Mouse (Mus musculus) hindbrain, embryonic 14.5 days (tissue): ENCODE results near the gene Bcr. TPM values are rescaled to one million over a fixed set of nuclear protein-coding genes. Genes with fewer than 3 reads are reported as not detected.

Experiments used
- ATAC-seq: fragments of 200-750 bp; cut with Nextera tagmentation; 2 replicates; pipeline ENCODE4 v1.8.0; 2017; ENCODE audit warnings: moderate number of reproducible peaks, mild to moderate bottlenecking, moderate TSS enrichment, moderate library complexity; ENCODE audit not compliant: low FRiP score
- DNase-seq: peaks from one replicate; pipeline ENCODE4 v3.0.0-alpha.2; 2015; ENCODE audit warnings: low spot score
- H3K27ac ChIP-seq: fragments of 300-500 bp; sonication (generic); 2 replicates; pipeline ENCODE4 v1.5.1; 2014; ENCODE audit warnings: mild to moderate bottlenecking, moderate library complexity
- H3K27me3 ChIP-seq: fragments of 300-500 bp; sonication (generic); 2 replicates; pipeline ENCODE4 v1.6.1; 2014; ENCODE audit warnings: mild to moderate bottlenecking, low read length, mixed read lengths; ENCODE audit not compliant: control insufficient read depth, insufficient read depth
- H3K36me3 ChIP-seq: fragments of 300-500 bp; sonication (generic); replicated peaks from 2 replicates; pipeline ENCODE4 v1.6.1; 2014; ENCODE audit not compliant: control insufficient read depth, insufficient read depth
- H3K4me1 ChIP-seq: fragments of 300-500 bp; sonication (generic); replicated peaks from 2 replicates; pipeline ENCODE4 v1.6.1; 2014; ENCODE audit warnings: antibody characterized with exemption, low read length, mixed read lengths; ENCODE audit not compliant: control insufficient read depth, insufficient read depth
- H3K4me2 ChIP-seq: fragments of 300-500 bp; sonication (generic); replicated peaks from 2 replicates; pipeline ENCODE4 v1.6.1; 2014; ENCODE audit warnings: mild to moderate bottlenecking, moderate library complexity
- H3K4me3 ChIP-seq: fragments of 300-500 bp; sonication (generic); replicated peaks from 2 replicates; pipeline ENCODE4 v1.5.1; 2014; ENCODE audit warnings: mild to moderate bottlenecking, low read length
- H3K9ac ChIP-seq: fragments of 300-500 bp; sonication (generic); 2 replicates; pipeline ENCODE4 v1.6.1; 2014
- H3K9me3 ChIP-seq: fragments of 300-500 bp; sonication (generic); 2 replicates; pipeline ENCODE4 v1.6.1; 2016; ENCODE audit warnings: low read length; ENCODE audit not compliant: control insufficient read depth
- WGBS: fragments of 180-500 bp; shearing (Covaris S2); extraction: QIAGEN DNeasy Blood & Tissue Kit; methylation state at CpG from one replicate; pipeline ENCODE4 v1.1.7; 2014; 5-methylcytosine and 5-hydroxymethylcytosine counted together
- polyA plus RNA-seq: library from polyadenylated mRNA; unstranded; fragments of >200 nt; fragmentation: Nextera tagmentation; extraction: Ambion mirVana; gene quantifications from 2 replicates; pipeline ENCODE4 v1.2.1, GENCODE M21; 2014

The Bcr gene
- polyA plus RNA-seq, 1 experiment from 2014 or later = 24.0 TPM

- no peaks in the 10 kb centered on the region for H3K27me3 ChIP-seq
- no peaks in the 10 kb centered on the region for H3K9me3 ChIP-seq
- no peak for DNase-seq
- no peak overlapping the region for H3K9ac ChIP-seq
- ATAC-seq = no peak
- no peak overlapping the region for H3K4me2 ChIP-seq
- no peaks in the 10 kb centered on the region for H3K4me1 ChIP-seq
- H3K4me3 ChIP-seq = no peak overlapping the region
- no peak overlapping the region for H3K27ac ChIP-seq
- WGBS = 39% methylated on average over 6 of the region's 6 CpGs
- H3K36me3 ChIP-seq = peaks cover 81% of the 10 kb centered on the region
Observed at GRCm38 (mm10) chr10:75148295-75148694, 87.9 kb downstream of the Bcr start.

DNA sequence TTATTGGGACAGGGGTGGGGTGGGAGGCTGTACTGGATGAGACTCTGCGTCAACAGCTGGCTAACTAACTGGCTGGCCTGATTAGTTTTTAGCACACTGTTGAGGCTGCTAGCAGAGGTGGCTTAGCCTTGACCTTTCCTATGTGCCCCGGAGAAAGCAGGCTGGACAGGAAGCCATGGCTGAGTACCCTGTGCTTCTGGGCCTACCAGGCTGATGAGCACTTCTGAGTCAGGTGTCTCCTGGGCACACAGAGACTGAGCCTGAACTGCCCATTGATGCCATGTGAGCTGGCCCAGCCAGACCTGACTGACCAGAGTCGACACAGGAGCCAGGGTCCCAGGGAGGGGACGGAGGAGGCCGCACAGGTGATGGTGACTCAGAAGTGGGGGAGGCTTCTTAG is 90.0 kb downstream of the Bcr start:
- ATAC-seq (no peak), DNase-seq (no peak)
- H3K4me2 ChIP-seq = no peak overlapping the region
- no peak overlapping the region for H3K4me3 ChIP-seq
- H3K27me3 ChIP-seq = no peaks in the 10 kb centered on the region
- H3K36me3 ChIP-seq = peaks cover 79% of the 10 kb centered on the region
- no peak overlapping the region for H3K27ac ChIP-seq
- no peaks in the 10 kb centered on the region for H3K4me1 ChIP-seq
- 70% methylated on average over 5 of the region's 5 CpGs for WGBS
- H3K9ac ChIP-seq = no peak overlapping the region
- no peaks in the 10 kb centered on the region for H3K9me3 ChIP-seq

GRCm38 (mm10) chr10:75151311-75151710 is 90.9 kb downstream of the Bcr start:
- Histone ChIP-seq H3K9me3 (no peaks in the 10 kb centered on the region), H3K36me3 (peaks cover 77% of the 10 kb centered on the region), H3K4me3 (no peak overlapping the region), H3K27ac (no peak overlapping the region; the same call in 1 of the 2 replicates), H3K4me1 (no peaks in the 10 kb centered on the region), H3K9ac (no peak overlapping the region), H3K4me2 (no peak overlapping the region), H3K27me3 (no peaks in the 10 kb centered on the region)
- ATAC-seq (peak; percentile 71), DNase-seq (peak; percentile 94)

DNA sequence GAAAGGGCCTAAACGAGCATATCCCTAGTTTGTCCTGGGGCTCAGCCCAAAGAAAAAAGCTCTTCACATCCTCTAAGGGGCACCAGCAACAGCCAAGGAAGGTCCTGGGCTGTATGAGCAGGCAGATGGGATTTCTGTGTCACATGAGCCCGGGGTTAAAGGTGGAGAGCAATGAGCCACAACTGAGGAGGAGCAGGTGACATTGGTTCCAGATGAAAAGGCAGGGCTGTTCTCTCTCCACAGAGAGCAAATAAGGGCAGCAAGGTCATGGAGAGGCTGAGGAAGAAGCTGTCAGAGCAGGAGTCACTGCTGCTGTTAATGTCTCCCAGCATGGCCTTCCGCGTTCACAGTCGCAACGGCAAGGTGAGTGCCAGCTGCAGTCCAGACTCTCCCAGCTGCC is 96.4 kb downstream of the Bcr start:
- WGBS = 64% methylated on average over 6 of the region's 6 CpGs
- no peak overlapping the region for H3K4me3 ChIP-seq
- H3K4me1 ChIP-seq = no peaks in the 10 kb centered on the region
- no peak overlapping the region for H3K9ac ChIP-seq
- DNase-seq = no peak
- peaks cover 87% of the 10 kb centered on the region for H3K36me3 ChIP-seq
- no peak overlapping the region for H3K4me2 ChIP-seq
- no peaks in the 10 kb centered on the region for H3K27me3 ChIP-seq
- H3K9me3 ChIP-seq = no peaks in the 10 kb centered on the region
- no peak overlapping the region for H3K27ac ChIP-seq
- ATAC-seq = no peak

DNA sequence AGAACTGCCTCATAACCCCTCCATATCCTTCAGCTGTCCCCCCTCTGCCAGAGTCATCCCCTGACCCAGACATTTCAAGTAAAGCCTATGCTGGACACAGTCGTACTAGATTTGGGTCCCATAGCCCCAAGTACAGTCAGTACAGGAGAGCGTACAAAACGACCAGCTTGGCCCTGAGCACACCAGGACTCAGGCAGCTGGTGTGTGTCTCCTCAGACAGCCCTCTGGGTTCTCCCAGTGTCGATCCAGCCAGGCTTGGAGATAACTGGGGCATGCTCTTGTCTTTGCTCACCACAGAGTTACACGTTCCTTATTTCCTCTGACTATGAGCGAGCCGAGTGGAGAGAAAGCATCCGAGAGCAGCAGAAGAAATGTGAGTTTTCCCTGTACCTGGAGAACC is 97.3 kb downstream of the Bcr start:
- ATAC-seq (no peak), DNase-seq (no peak)
- H3K4me3 ChIP-seq = no peak overlapping the region
- H3K27ac ChIP-seq = no peak overlapping the region
- no peaks in the 10 kb centered on the region for H3K4me1 ChIP-seq
- H3K9ac ChIP-seq = no peak overlapping the region
- H3K36me3 ChIP-seq = peaks cover 87% of the 10 kb centered on the region
- no peak overlapping the region for H3K4me2 ChIP-seq
- H3K9me3 ChIP-seq = no peaks in the 10 kb centered on the region
- no peaks in the 10 kb centered on the region for H3K27me3 ChIP-seq
- 93% methylated on average over 8 of the region's 8 CpGs for WGBS

DNA sequence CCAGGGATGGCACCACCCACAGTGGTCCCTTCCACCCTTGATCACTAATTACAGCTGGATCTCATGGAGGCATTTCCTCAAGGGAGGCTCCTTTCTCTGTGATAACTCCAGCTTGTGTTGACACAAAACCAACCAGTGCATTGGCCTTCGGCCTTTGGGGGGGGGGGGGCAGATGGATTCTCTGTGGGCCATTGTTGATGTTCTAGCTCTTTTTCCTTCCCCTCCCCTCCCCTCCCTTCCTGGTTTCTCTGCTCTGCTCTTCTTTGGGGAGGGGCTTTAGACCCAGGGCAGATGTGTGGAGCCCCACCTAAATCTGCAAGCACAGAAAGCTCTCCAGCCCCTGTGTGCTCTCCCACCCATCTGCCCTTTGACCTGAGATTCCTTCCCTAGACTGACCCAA is 98.0 kb downstream of the Bcr start:
- WGBS = 70% methylated on average over 1 of the region's 1 CpGs
- Histone ChIP-seq H3K27me3 (no peaks in the 10 kb centered on the region), H3K36me3 (peaks cover 89% of the 10 kb centered on the region), H3K4me1 (no peaks in the 10 kb centered on the region), H3K9me3 (no peaks in the 10 kb centered on the region), H3K9ac (no peak overlapping the region), H3K27ac (no peak overlapping the region), H3K4me3 (no peak overlapping the region), H3K4me2 (no peak overlapping the region)
- DNase-seq (no peak), ATAC-seq (no peak)

GRCm38 (mm10) chr10:75160171-75160900 is 99.9 kb downstream of the Bcr start:
- peaks cover 91% of the 10 kb centered on the region for H3K36me3 ChIP-seq
- no peak for ATAC-seq

GRCm38 (mm10) chr10:75165825-75166481 is 105.6 kb downstream of the Bcr start:
- 88% methylated on average over 10 of the region's 10 CpGs for WGBS
- ATAC-seq = no peak
- Histone ChIP-seq H3K9ac (no peak overlapping the region), H3K27me3 (no peaks in the 10 kb centered on the region), H3K9me3 (no peaks in the 10 kb centered on the region), H3K4me2 (no peak overlapping the region), H3K27ac (no peak overlapping the region), H3K4me3 (no peak overlapping the region), H3K36me3 (peaks cover 95% of the 10 kb centered on the region), H3K4me1 (no peaks in the 10 kb centered on the region)
- no peak for DNase-seq

More at GRCm38 (mm10) chr10:75160171-75160900, 99.9 kb downstream of the Bcr start:
- no peak overlapping the region for H3K27ac ChIP-seq
- DNase-seq = no peak
- no peaks in the 10 kb centered on the region for H3K4me1 ChIP-seq
- 73% methylated on average over 10 of the region's 10 CpGs for WGBS
- H3K4me2 ChIP-seq = no peak overlapping the region
- no peak overlapping the region for H3K4me3 ChIP-seq
- no peak overlapping the region for H3K9ac ChIP-seq
- no peaks in the 10 kb centered on the region for H3K27me3 ChIP-seq
- H3K9me3 ChIP-seq = no peaks in the 10 kb centered on the region

GRCm38 (mm10) chr10:75166601-75167000 is 106.2 kb downstream of the Bcr start:
- Histone ChIP-seq H3K4me3 (no peak overlapping the region), H3K4me2 (no peak overlapping the region), H3K4me1 (no peaks in the 10 kb centered on the region), H3K36me3 (peaks cover 97% of the 10 kb centered on the region), H3K27ac (no peak overlapping the region), H3K9me3 (no peaks in the 10 kb centered on the region), H3K27me3 (no peaks in the 10 kb centered on the region), H3K9ac (no peak overlapping the region)
- DNase-seq (no peak), ATAC-seq (no peak)
- 97% methylated on average over 4 of the region's 4 CpGs for WGBS
